Mouse (Mus musculus) left cerebral cortex, postnatal 10 days (tissue): Measurements from ENCODE around the gene Dnm3. TPM values are rescaled to one million over a fixed set of nuclear protein-coding genes. Genes with fewer than 3 reads are reported as not detected.

Experiments used
- DNase-seq, 2 experiments: peaks; one replicate each; pipeline ENCODE4 v3.0.0; 2021 to 2022; ENCODE audit warnings: low spot score in 2 of 2, mixed read lengths in 1 of 2; ENCODE audit errors: extremely low spot score in 1 of 2
- intact Hi-C: fragments of 180-260 bp; cut with DNase I; formaldehyde crosslinking; loops from one replicate; pipeline ENCODE4 v1.15.1; 2025
- total RNA-seq, 2 experiments: library from RNA; stranded (reverse); gene quantifications; 2 replicates each; pipeline ENCODE4 v1.2.3; 2021

The Dnm3 gene
- total RNA-seq, 2 experiments from 2014 or later = 74.5 to 81.2 TPM

DNA sequence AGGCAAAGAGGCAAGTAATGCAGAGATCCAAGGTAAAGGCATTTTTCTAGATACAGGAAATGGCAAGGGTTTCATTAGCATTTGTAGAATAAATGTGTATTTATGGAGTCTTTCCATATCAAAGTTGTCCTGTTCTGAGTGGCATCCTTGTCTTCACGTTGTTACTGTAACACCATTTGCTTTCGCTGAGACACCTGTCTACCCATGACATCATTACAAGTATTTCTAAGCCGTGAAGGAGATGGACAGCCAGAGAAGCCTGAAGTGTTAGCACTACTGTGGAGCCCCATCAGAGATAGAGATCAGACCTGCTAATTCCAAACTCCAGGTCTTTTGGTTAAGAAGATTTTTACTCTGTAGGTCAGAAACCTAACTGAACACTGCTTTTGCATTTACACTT lies 322.3 kb downstream of the Dnm3 start:
- intact Hi-C loops = no loop called here
- DNase-seq = no peak

DNA sequence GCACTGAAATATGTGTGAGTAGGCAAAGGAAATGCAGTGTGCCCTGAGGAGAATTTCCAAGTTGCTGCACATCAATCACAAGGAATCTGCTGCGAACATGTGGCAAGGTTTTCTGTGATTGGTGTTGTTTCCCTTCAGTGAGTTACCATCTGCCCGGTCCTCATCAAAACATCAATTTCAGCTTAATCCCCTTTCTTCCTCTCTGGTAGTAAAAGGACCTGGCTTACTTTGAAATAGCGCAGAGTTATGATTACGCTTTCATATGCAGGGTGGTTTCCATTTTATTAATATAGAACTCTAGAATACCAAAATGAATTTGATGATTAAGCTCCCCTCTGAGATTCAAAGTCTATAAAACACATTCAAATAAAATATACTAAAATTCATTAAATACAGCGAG lies 324.7 kb downstream of the Dnm3 start:
- no peak for DNase-seq
- intact Hi-C loops = no loop called here

DNA sequence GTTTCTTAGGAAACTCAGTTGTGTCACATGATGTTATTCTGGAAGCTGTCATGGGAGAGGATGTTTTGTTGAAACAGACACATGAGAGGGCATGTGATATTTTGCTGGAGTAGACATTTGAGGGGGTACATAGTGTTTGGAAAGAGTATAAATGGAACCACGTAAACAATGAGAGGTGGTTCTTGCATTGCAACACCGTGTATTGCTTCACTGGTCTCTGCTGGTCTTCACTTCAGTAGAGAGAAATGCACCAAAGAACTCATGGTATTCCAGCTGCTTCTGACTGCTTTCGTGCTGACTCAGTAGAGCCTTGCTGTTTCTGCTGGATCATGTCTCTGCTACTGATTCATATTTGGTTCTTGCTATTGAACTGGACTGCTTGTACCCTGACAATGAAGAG lies 328.1 kb downstream of the Dnm3 start:
- no peak for DNase-seq
- intact Hi-C loops = no loop called here

DNA sequence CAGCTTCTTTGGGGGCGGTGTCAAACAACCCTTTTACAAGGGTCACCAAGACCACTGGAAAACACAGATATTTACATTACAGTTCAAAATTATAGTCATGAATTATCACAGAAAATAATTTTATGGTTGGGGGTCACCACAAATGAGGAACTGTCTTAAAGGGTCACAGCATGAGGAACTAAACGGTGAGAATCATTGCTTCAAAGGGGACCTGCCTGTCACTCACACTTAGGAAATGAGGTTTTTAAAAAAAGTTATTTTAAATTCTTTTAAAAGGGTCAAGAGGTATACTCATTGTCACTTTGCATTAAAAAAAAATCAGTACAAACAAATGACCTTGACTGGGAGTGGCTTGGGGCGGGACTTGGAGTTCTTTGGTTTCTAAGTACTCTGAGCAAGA lies 330.3 kb downstream of the Dnm3 start:
- DNase-seq = no peak
- intact Hi-C loops = no loop called here

DNA sequence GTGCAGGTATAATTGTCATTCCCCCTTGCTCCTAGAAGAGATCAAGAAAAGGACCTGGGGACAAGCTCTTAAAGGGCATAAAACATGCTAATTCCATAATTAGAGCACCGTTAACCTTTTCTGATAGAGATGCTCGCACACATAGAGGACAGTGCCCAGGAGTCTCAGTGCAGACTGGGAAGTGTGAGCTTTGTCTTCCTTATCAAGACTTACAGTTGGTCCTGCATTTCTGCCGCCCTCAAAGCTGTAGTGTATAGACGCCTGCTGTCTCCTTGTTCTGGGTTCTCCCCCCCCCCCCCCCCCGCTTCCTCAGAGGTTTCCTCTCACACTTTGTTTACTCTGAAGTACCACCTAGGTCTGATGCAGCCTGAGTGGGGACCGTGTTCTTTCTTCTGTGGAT lies 332.1 kb downstream of the Dnm3 start:
- intact Hi-C loops = no loop called here
- no peak for DNase-seq

DNA sequence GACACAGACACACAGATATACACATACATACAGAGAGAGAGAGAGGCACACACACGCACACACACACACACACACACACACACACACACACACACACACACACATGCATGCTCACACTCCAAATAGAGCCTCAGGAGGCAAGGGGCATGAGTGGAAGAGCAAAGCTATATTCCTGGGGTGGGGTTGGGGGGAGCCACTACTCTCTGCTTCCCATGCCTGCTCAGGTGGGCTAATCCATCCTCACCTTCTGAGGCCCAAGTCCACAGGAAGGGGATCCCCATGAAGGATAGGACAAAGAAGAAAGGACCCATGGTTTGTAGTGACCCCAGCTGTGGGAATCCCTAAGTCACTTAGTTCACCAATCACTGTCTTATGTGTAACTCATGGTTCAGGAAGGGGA lies 332.8 kb downstream of the Dnm3 start:
- intact Hi-C loops = no loop called here
- DNase-seq = no peak

DNA sequence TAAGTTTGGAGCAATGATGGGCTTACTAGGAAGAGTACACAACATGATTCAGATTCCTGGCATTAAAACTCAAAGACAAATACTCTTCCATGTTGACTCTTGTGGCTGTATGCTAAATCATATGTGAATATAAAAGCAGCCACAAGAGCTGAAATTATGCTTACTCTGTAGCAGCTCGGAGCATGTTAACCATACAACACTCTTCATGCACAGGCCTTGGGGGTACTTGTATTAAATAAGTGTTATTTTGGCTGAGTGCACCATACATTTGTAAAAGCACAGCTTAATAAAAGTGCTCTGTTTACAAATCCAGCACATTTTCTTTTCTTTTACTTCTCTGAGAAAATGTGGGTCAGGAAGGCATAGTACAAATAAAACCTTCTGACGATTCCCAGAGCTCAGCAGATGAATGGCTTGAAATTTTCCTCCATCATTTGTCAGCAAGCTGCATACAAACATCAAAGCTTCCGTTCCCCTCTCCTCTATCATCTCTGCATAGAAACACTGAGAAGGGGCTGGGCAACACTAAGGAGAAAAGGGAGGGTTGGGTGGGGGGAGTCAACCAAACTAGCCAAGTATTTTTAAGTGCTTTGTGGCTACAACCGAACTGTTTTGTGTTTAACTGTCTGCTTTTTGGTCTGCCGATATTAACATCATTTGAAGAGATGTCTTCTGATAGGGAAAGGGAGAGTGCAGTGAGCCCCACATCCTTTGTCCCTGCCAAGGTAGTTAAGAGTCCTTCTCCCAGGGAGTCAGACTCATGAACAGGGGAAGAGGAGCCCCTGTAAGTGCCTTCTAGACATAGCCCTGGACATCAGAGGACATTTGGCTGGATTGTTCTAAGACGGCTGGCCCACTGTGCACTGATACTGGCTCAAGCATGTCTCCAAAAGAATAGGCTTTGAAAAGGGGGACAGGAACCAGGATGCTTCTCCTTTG lies 333.6 kb downstream of the Dnm3 start:
- intact Hi-C loops = no loop called here
- DNase-seq = no peak

DNA sequence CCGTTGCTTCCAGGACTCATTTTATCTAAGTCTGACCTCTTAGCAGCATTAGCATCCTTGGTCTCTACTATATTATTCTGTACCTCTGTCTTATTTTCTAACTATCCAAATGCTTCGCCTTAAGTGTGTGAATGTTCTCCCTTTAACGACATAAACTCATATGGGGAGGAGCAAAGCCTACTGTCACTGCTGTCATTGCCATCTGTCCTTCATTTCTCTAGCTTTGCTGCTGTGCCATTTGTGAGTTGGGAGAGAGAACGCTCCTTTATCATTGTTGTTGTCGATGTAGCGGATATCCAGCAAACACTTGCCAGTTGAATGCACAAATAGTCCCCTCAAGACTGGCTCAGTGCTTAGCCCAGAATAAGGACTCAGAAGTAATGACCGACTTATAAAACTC lies 335.5 kb downstream of the Dnm3 start:
- intact Hi-C loops = no loop called here
- DNase-seq = no peak

DNA sequence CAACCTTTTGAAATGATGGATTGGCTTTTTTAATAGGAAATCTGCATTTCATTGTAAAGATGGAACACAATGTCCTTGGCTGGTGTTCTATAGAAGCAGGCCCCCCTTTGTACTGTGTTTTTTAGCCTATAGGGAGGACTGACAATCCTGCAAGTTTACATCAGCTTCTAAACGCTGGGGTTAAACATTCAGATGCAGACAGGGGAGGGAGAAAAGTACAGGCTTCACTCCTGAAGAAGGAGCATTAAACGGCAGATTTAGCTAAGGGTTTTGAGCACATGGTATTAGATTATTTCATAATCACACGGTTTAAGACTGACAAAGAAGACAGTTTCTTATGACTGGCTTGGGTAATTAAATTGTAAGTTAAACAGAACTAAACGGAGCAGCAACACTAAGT lies 341.5 kb downstream of the Dnm3 start:
- no peak for DNase-seq
- intact Hi-C loops = no loop called here

DNA sequence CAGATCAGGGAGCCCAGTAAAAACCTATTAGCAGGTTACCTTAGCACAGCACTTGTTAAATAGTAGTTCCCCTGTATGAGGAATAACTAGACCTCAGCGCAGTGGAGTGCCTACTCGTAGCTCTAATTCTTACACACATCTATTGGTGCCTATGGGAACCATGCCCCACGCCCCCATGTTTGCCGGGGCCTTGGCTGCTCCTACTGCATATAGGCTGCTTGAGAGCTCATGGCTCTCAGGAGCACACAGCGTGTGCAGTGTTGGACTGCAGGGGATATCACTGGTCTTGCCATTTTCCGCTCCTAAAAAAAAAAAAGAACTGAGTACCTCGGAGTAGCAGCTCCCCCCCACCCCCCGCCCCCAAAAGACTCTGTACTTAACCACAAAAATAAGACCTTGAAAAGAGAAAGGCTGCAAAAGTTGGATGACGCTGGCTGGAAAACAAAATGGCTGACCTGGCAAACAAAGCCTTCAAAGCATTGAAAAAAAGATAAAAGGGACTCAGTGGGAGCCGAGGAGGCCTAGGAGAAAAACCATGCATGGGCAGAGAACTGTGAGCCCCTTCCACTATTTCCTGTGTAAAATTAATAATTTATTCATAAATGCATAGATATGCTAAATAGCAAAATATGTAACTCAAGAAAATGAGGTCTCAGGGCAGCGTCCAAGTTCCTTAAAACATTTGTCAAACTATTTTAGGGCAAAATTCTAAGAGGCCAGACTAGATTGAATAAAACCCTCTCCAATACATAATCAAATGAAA lies 342.2 kb downstream of the Dnm3 start:
- DNase-seq = no peak
- intact Hi-C loops = no loop called here

DNA sequence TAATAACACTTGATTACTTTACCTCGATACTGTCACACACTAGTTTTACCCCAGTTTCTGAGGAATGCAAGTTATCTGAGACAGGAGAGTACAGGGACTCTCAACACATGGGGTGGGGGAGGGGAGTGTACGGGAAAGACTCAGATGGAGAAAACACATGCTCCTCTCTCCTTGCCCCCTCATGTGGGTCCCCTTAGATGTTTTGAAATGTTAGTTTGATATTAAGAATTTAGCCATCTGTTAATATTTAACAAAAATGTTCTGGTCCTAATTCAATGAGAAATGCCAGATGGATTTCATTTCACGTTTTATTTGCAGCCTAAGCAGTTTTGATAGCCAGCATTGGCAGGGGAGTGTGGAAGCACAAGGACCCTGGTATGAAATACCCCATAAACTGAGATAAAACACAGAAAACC lies 343.2 kb downstream of the Dnm3 start:
- no peak for DNase-seq
- intact Hi-C loops = no loop called here

DNA sequence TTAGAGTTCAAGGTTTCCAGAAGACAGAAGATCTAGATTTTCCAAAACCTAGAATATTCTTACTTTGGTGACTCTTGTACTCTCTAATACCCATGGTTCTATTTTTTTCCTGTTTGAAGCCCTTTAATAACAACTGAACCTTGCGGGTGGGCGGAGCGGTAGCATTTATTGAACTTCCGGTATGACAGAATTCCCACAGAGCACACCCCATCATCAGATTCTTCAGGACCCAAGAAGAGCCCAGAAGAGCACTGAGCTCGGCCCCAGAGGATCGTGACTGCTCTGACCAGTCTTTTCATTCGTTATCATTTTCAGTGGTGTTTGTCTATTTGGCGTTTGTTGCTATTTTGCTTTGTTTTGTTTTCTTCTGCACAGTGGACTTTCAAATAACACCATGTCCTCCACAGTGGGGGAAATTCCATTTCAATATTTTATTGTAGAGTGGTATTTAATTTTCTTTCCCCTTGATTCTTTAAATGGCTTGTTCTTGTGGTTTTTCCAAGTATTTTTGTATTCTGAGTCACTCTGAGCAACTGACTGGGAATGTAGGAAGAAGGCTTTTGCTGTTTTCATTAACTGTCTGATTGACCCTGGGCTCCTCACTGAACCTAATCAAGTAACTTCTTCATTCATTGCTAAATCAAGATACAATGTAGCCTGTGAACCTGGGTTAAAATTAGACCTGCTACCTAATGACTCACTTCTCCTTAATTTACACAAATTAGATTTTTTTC lies 344.8 kb downstream of the Dnm3 start:
- intact Hi-C loops = no loop called here
- DNase-seq = no peak

DNA sequence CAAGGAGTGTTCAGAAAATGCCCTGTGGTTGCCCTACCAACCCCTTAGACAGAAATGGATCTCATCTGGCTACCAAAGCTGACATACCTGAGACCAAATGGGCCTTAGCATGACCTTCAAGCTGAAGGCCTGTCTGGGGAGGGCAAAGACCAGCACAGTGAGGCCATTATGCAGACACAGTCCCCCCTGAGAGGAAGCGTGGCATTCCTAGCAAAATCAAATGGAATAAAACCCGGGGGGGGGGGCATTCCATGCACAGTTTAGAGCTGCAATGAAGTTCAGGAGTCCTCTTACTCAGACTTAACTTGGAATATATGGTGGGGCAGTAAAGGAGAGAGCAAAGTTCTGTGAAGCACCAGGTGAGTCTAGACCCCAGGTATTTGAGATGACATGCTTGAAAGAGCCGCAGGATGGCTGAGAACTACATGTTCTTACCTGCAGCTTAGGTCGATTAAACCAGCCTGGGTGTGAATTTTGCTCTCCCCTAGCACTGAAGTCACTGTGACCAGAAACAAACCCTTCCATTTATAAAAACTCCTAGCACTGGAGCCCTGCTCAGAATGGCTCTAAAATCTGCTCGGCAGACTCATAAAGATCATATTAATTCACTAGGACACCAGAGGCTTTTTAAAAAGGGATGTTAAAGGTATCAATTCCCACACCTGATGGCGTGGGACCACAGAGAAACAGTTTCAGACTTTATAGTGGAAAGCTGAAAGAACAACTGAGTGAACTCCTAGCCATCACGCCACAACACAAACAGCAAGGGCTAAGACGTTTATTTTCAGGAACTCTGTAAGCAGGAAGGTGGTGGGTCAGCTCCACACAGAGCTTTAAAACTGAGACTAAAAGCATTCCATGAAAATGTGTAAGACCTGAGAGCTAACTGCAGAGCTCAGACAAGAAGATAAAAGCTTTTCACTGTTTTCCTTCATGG lies 350.7 kb downstream of the Dnm3 start:
- DNase-seq = no peak
- intact Hi-C loops = no loop called here

DNA sequence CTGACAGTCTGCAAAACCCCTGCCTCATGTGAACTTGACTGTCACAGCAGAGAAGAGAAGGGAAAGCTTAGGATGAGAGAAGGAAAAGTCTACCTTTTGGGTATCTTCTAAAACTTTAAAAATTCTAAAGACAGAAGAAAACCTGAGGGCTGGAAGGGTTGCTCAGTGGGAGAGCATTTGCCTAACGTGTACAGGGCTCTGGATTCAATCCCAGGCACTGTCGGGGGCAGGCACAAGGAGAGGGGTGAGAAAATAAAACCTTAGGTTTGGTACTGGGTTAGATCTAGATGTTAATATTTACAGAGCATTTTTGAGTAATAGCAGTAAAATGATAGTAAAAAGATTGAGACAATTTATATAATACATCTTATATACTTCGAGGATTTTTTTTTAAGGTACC lies 353.4 kb downstream of the Dnm3 start:
- intact Hi-C loops = no loop called here

DNA sequence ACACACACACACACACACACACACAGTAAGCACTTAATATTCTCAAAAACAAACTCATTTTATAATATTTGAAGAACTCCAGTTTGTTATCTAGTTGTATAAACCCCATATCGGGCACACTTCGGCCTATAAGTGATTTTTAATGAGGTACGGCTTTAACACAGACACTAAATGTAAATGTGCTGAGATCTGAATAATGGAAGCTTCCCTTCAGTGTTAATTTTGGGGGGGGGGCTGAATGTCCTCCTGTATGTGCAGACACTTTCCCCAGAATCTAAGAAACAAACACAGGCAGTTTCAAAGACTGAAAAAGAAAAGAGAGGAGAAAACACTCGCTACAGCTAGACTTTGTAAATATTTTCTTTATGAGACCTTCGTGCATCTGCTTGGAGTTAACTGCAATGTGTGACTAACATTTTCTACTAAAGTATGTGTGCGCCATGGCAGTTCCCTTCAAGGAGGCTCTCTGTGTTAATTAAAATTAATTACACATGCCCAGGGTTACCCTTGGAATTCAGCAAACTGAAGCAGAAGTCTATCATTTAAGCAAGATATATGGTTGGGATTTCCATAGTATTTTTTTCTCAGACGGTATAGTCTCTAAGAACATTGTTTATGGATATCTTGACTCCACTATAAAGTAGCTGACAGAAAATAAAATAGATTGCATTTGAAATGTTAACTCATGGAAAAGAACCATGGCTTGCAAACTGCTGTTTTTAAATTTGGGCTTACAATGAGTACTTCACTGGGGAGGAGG lies 356.2 kb downstream of the Dnm3 start:
- no peak for DNase-seq
- intact Hi-C loops = no loop called here

More for the DNA sequence above, 353.4 kb downstream of the Dnm3 start:
- DNase-seq = no peak

DNA sequence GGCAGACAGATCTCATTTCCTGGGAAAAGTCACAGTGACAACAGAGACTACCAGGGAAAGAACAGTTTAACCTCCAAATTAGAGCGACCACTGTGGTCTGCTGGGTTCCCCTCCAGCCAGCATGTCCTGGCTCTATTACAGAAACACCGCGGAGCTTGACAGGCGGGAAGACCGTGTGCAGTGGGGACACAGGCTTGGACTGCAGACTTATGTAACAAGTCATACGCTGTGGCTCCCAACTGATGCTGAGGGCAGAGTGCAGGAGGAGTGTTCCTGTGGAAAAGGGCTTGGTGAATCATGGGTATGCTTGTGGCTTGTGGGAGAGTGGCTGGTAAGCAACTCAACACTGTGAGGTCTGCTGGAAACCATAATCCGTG lies 368.4 kb downstream of the Dnm3 start:
- intact Hi-C loops = no loop called here
- no peak for DNase-seq

DNA sequence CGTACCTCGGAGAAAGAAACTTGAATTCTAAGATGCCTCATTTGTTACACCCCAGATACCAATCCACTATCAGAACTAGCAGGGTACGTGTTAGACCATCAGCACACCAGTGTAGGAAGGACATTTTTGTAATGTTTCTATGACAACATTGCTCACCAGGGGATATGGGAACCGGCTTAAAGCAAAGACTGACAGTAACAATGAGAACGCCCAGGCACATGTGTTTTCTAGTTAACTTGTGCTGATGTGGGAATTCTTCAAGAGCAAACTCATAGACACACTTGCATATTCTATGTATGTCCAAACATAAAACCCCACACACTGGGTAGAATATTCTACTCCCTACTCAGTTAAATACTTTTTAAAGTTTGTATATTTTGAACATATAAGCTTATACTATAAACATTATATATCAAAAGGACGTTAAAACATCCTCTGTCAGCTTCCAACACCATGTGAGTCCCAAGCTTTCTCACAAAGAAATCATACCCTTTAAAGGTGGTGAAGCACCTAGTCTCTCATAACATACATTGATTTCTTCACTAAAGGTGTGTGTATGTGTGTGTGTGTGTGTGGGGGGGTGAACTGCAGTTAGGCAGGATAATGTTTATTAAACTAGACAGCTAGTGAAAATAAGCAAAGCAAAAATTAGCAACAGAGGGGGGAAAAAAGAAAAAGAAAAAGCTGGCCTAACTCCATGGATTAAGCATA lies 369.0 kb downstream of the Dnm3 start:
- no peak for DNase-seq
- intact Hi-C loops = no loop called here
